Mouse (Mus musculus): ENCODE results near the gene Oas1d.

DNA sequence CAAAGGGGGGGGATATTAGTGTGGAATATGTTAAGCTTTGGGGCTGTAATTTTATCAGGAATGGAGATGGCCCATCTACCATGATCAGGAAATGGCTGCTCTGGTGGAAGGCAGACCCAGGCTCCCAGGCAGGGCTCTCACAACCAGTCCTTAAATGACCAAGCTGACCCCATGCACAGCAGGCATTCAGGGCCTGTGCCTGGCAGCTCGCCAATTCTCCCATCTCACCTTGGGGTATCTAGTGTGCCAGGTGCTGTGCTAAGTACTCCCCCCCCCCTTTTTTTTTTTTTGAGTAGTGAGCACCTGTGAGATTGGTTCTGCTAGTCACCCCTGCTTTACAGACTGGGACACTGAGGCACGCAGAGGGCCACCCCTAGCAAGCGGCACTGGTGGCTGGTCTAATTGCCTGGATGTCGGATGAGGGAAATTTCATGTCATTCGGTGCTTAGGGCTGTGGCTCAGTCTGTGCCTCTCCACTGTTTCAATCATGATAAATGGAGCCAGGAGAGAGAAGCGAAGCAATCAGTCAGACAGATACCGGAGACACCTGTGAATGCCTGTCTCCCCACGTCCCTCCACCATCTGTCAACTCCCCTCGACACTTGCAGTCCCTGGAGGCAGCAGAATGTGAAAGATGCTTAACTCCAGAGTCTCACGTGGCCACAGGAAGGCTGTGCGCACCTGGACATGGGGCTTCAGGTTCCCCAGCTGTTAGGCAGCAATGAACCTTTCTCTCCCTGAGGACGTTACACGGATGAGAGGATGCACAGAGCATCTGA, 53.2 kb downstream of the Oas1d start:
- TF ChIP-seq CTCF (IDR thresholded peaks at IDR 0.05; ENCODE audit: control insufficient read depth, insufficient read depth, low read length) (no peak), POLR2A (IDR thresholded peaks at IDR 0.05; ENCODE audit: borderline replicate concordance, control insufficient read depth, low read depth, low read length) (no peak)

Measured in bone marrow, adult 2 months (tissue).